Mouse (Mus musculus) olfactory bulb, adult 2 months (tissue): Measurements from ENCODE around the gene Vmn1r203.

ENCODE experiments used
- CTCF ChIP-seq: fragments of 200-500 bp; IDR thresholded peaks from 2 replicates; pipeline ENCODE4 v1.5.1; 2012; ENCODE audit warnings: low read depth, mild to moderate bottlenecking, low read length, moderate library complexity; ENCODE audit not compliant: insufficient read depth
- POLR2A ChIP-seq: fragments of 200-500 bp; IDR thresholded peaks from 2 replicates; pipeline ENCODE4 v1.6.1; 2012; ENCODE audit warnings: mild to moderate bottlenecking, low read depth, low read length, moderate library complexity; ENCODE audit not compliant: insufficient read depth

DNA sequence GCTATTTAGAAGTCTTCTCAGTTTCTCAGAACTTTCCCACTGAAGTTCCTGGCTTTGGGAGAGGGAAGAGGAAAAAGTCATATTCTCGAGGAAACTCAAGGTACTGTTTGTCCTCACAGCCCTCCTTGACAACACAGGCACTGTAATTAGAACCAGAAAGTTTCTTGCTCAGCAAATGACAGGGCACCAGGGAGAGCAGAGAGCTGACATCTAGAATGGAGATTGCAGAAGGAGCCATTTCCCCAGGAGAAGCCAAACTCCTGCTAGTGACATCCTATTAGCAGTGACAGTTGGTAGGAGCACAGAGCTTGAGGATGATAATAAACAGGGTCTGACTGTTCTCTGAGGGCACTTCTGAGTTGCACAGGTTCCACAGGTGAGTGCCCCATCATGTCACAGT, 46.3 kb upstream of the Vmn1r203 start, which contains the start of gene Vmn1r201:
- TF ChIP-seq POLR2A (no peak), CTCF (no peak)
